Mouse (Mus musculus) 3134 (cell line): ENCODE results near the gene Erich2.

Experiments
- DNase-seq: peaks from one replicate; pipeline ENCODE4 v3.0.0-alpha.2; 2011; ENCODE audit warnings: low spot score; ENCODE audit not compliant: insufficient read length; ENCODE audit errors: extremely low read depth

Gene Erich2

GRCm38 (mm10) chr2:70562011-70562491, 53.4 kb downstream of the Erich2 start:
- DNase-seq: no peak

- no peak for DNase-seq
Observed at GRCm38 (mm10) chr2:70562611-70562980, 54.0 kb downstream of the Erich2 start.

- DNase-seq: no peak
Observed at GRCm38 (mm10) chr2:70562981-70563671, 54.5 kb downstream of the Erich2 start.

GRCm38 (mm10) chr2:70563721-70564645, 55.4 kb downstream of the Erich2 start:
- no peak for DNase-seq

GRCm38 (mm10) chr2:70564646-70565315, 56.2 kb downstream of the Erich2 start:
- DNase-seq: no peak

GRCm38 (mm10) chr2:70565651-70566602, 57.3 kb downstream of the Erich2 start:
- no peak for DNase-seq

- DNase-seq: no peak
Observed at GRCm38 (mm10) chr2:70566603-70566981, 58.0 kb downstream of the Erich2 start.

GRCm38 (mm10) chr2:70567071-70567681, 58.6 kb downstream of the Erich2 start:
- no peak for DNase-seq

GRCm38 (mm10) chr2:70567682-70568077, 59.1 kb downstream of the Erich2 start:
- no peak for DNase-seq

GRCm38 (mm10) chr2:70568198-70568941, 59.8 kb downstream of the Erich2 start:
- DNase-seq: no peak

- DNase-seq: no peak
Observed at GRCm38 (mm10) chr2:70571698-70572097, 63.1 kb downstream of the Erich2 start.

GRCm38 (mm10) chr2:70572251-70572650, 63.6 kb downstream of the Erich2 start:
- DNase-seq: no peak

GRCm38 (mm10) chr2:70573544-70574210, 65.1 kb downstream of the Erich2 start:
- no peak for DNase-seq

GRCm38 (mm10) chr2:70588200-70588599, 79.6 kb downstream of the Erich2 start:
- DNase-seq: no peak
